Mouse (Mus musculus): ENCODE measurements around the gene Pla2g2d. TPM values are rescaled to one million over a fixed set of nuclear protein-coding genes. Genes with fewer than 3 reads are reported as not detected.

Pla2g2d gene
- polyA plus RNA-seq (2014; fragmentation: Illumina TruSeq; extraction: RNeasy Lipid Tissue Mini Kit (QIAGEN cat#74804); ENCODE audit: low replicate concordance) = 8.3 TPM

DNA sequence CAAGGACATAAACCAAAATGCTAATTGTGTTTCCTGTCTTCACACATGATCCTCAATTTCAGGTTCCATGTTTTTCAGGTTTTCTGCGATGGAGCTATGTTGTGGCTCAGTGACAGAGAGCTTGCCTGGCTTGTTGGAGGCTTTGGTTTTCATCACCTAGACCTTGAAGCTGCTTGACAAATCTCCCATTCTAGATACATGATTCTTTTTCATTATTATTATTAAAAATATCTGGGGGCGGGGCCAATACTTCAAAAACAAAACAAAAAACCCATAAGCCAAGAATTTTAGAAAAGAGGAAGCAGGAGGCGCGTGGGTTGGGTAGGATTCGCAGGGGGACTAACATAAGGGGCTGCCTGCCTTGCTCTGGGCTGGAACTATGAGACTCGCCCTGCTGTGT is at the start of gene Pla2g2d:
TSS of gene Pla2g2d (plus strand) at position 301 of the 400 bp plus-strand sequence.

DNA sequence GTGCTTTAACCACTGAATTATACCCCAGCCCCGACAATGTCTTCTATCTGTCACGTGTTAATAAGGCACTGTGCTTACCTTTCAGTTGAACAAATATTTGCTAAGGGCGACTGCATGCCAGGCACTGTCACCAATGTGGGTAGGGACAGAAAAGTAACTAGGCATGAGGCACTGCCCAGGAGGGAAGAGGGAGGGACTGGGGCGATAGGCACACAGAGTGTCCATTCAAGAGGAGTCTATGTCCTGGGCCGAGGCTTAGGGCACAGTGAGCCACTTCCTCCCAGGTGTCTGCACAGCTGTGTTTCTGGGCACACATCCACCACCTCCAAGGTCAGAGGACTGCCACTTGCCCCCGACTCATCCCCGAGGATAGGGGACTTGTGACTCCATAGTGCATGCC is 38.5 kb upstream of the Pla2g2d start, which contains the start of gene Ubxn10:
TSS of gene Ubxn10 (minus strand) at position 137 of the 400 bp plus-strand sequence.

DNA sequence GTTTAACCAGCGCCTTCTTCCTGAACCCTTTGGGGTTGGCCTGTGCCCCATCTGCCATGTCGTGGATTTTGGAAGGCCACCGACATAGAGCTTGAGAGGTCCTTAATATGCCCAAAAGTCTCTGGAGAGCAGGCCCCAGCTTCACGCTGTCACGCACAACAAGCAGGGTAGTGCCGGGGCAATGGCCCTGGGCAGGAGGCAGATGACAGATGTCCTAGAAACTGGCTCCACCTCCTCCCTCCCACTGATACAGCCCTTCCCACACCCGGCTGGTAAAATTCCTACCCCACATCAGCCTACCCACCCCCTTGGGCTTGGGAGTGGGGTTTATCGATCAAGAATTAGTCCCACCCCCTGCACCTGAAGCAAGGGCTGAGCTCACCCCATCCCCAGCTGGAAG is 18.1 kb upstream of the Pla2g2d start, which contains the start of gene Pla2g2f:
TSS of gene Pla2g2f (minus strand) at position 211 of the 400 bp plus-strand sequence.

Other genes starting within 250 kb of the Pla2g2d start
- gene Vwa5b1, start 139.9 kb upstream of the Pla2g2d start, polyA plus RNA-seq (2014; fragmentation: Illumina TruSeq; extraction: RNeasy Lipid Tissue Mini Kit (QIAGEN cat#74804); ENCODE audit: low replicate concordance) = not detected
- not detected for gene Pla2g2c, start 50.9 kb upstream of the Pla2g2d start, polyA plus RNA-seq (2014; fragmentation: Illumina TruSeq; extraction: RNeasy Lipid Tissue Mini Kit (QIAGEN cat#74804); ENCODE audit: low replicate concordance)
- not detected for gene Ubxn10, start 38.6 kb upstream of the Pla2g2d start, polyA plus RNA-seq (2014; fragmentation: Illumina TruSeq; extraction: RNeasy Lipid Tissue Mini Kit (QIAGEN cat#74804); ENCODE audit: low replicate concordance)
- 0.33 TPM for gene Pla2g2f, start 18.1 kb upstream of the Pla2g2d start, polyA plus RNA-seq (2014; fragmentation: Illumina TruSeq; extraction: RNeasy Lipid Tissue Mini Kit (QIAGEN cat#74804); ENCODE audit: low replicate concordance)
- 0.48 TPM for gene Pla2g5, start 87.7 kb downstream of the Pla2g2d start, polyA plus RNA-seq (2014; fragmentation: Illumina TruSeq; extraction: RNeasy Lipid Tissue Mini Kit (QIAGEN cat#74804); ENCODE audit: low replicate concordance)
- gene Gm13030, start 98.2 kb downstream of the Pla2g2d start, polyA plus RNA-seq (2014; fragmentation: Illumina TruSeq; extraction: RNeasy Lipid Tissue Mini Kit (QIAGEN cat#74804); ENCODE audit: low replicate concordance) = not detected
- not detected for gene Pla2g2e, start 102.2 kb downstream of the Pla2g2d start, polyA plus RNA-seq (2014; fragmentation: Illumina TruSeq; extraction: RNeasy Lipid Tissue Mini Kit (QIAGEN cat#74804); ENCODE audit: low replicate concordance)
- 2.1 TPM for gene Otud3, start 138.2 kb downstream of the Pla2g2d start, polyA plus RNA-seq (2014; fragmentation: Illumina TruSeq; extraction: RNeasy Lipid Tissue Mini Kit (QIAGEN cat#74804); ENCODE audit: low replicate concordance)
- 5.7 TPM for gene Rnf186, start 191.4 kb downstream of the Pla2g2d start, polyA plus RNA-seq (2014; fragmentation: Illumina TruSeq; extraction: RNeasy Lipid Tissue Mini Kit (QIAGEN cat#74804); ENCODE audit: low replicate concordance)
- 3.8 TPM for gene Tmco4, start 197.2 kb downstream of the Pla2g2d start, polyA plus RNA-seq (2014; fragmentation: Illumina TruSeq; extraction: RNeasy Lipid Tissue Mini Kit (QIAGEN cat#74804); ENCODE audit: low replicate concordance)